Mouse (Mus musculus) ES-Bruce4 (cell line): ENCODE measurements around the gene Gm49368.

ENCODE experiments used
- CTCF ChIP-seq: IDR thresholded peaks from one replicate; pipeline ENCODE4 v1.8.1; 2011; ENCODE audit warnings: low read depth, low read length
- EP300 ChIP-seq: IDR thresholded peaks from 2 replicates; pipeline ENCODE4 v1.6.1; 2011; ENCODE audit warnings: low read depth, low read length; ENCODE audit not compliant: insufficient read depth
- POLR2A ChIP-seq: IDR thresholded peaks from one replicate; pipeline ENCODE4 v1.8.1; 2011; ENCODE audit warnings: low read length; ENCODE audit not compliant: insufficient read depth

DNA sequence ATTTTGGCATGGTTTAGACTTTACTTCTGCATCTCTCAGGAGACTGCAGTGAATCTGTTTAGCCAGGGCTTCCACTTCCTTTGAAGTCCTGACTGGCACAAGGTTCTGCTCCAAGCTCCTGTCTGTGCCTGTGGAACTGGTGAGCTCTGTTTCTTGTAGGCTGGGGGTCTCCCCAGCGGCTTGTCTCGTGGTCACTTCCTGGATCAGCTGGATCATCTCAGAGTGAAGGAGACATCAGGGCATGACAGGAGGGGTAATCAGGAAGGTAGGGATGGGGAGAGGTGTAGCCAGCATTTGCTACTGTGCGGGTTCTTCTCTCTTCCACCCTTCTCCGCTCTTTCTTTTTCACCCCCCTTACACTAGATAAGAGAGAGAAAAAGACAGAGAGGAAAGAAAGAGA is 9.3 kb downstream of the Gm49368 start:
- no peak for TF ChIP-seq POLR2A
- TF ChIP-seq EP300, result no peak
- no peak for TF ChIP-seq CTCF
